Mouse (Mus musculus): ENCODE measurements around the gene 2900026A02Rik.

GRCm38 (mm10) chr5:113147994-113148471, 73.0 kb downstream of the 2900026A02Rik start:
- no peak for TF ChIP-seq CTCF (IDR thresholded peaks at IDR 0.05)
- TF ChIP-seq EP300 (IDR thresholded peaks at IDR 0.05; ENCODE audit: insufficient read depth, low read depth, low read length), result no peak

Measured in heart, adult 2 months (tissue).